Mouse (Mus musculus) liver, embryonic 16.5 days (tissue): ENCODE data around the gene Abtb2. TPM values are rescaled to one million over a fixed set of nuclear protein-coding genes. Genes with fewer than 3 reads are reported as not detected.

Source experiments
- ATAC-seq: fragments of 200-750 bp; cut with Nextera tagmentation; 2 replicates; pipeline ENCODE4 v1.8.0; 2017; ENCODE audit warnings: low read depth, mild to moderate bottlenecking, moderate number of reproducible peaks, moderate library complexity
- H3K27ac ChIP-seq: fragments of 300-500 bp; sonication (generic); 2 replicates; pipeline ENCODE4 v1.5.1; 2014; ENCODE audit warnings: mild to moderate bottlenecking, low read length
- H3K27me3 ChIP-seq: fragments of 300-500 bp; sonication (generic); 2 replicates; pipeline ENCODE4 v1.6.1; 2014; ENCODE audit warnings: low read depth, low read length, mixed read lengths; ENCODE audit not compliant: control insufficient read depth, insufficient read depth
- H3K36me3 ChIP-seq: fragments of 300-500 bp; sonication (generic); 2 replicates; pipeline ENCODE4 v1.6.1; 2014; ENCODE audit warnings: mild to moderate bottlenecking; ENCODE audit not compliant: control insufficient read depth, insufficient read depth
- H3K4me1 ChIP-seq: fragments of 300-500 bp; sonication (generic); 2 replicates; pipeline ENCODE4 v1.6.1; 2014; ENCODE audit warnings: low read depth, low read length, mixed read lengths; ENCODE audit not compliant: control insufficient read depth
- H3K4me2 ChIP-seq: fragments of 300-500 bp; sonication (generic); 2 replicates; pipeline ENCODE4 v1.6.1; 2014; ENCODE audit warnings: low read depth, low read length, mixed read lengths
- H3K4me3 ChIP-seq: fragments of 300-500 bp; sonication (generic); 2 replicates; pipeline ENCODE4 v1.5.1; 2014; ENCODE audit warnings: low read depth, mild to moderate bottlenecking, low read length
- H3K9ac ChIP-seq: fragments of 300-500 bp; sonication (generic); 2 replicates; pipeline ENCODE4 v1.6.1; 2014; ENCODE audit warnings: low read depth, low read length
- H3K9me3 ChIP-seq: fragments of 300-500 bp; sonication (generic); replicated peaks from 2 replicates; pipeline ENCODE4 v1.6.1; 2016; ENCODE audit warnings: low read length; ENCODE audit not compliant: control insufficient read depth
- WGBS: fragments of 180-500 bp; shearing (Covaris S2); extraction: QIAGEN DNeasy Blood & Tissue Kit; methylation state at CpG from one replicate; pipeline ENCODE4 v1.1.7; 2014; ENCODE audit not compliant: insufficient replicate concordance; 5-methylcytosine and 5-hydroxymethylcytosine counted together
- polyA plus RNA-seq: library from polyadenylated mRNA; unstranded; fragments of >200 nt; fragmentation: Nextera tagmentation; extraction: Ambion mirVana; gene quantifications from 2 replicates; pipeline ENCODE4 v1.2.1, GENCODE M21; 2015

Gene Abtb2
- polyA plus RNA-seq, 1 experiment from 2014 or later, result 3.3 TPM

GRCm38 (mm10) chr2:103603869-103604268 lies 37.8 kb downstream of the Abtb2 start:
- Histone ChIP-seq H3K27ac (no peak overlapping the region), H3K36me3 (no peaks in the 10 kb centered on the region), H3K27me3 (no peaks in the 10 kb centered on the region), H3K4me2 (no peak overlapping the region), H3K4me1 (peaks cover 28% of the 10 kb centered on the region), H3K9ac (no peak overlapping the region), H3K4me3 (no peak overlapping the region), H3K9me3 (no peaks in the 10 kb centered on the region)
- peak; percentile 44 for ATAC-seq
- WGBS, result 19% methylated on average over 1 of the region's 1 CpGs

- Histone ChIP-seq H3K9ac (no peak overlapping the region), H3K27me3 (no peaks in the 10 kb centered on the region), H3K4me3 (no peak overlapping the region), H3K4me2 (no peak overlapping the region), H3K36me3 (no peaks in the 10 kb centered on the region), H3K9me3 (no peaks in the 10 kb centered on the region), H3K27ac (no peak overlapping the region), H3K4me1 (peaks cover 15% of the 10 kb centered on the region)
- ATAC-seq, result peak; percentile 42
- WGBS, result 35% methylated on average over 4 of the region's 4 CpGs
Measured at GRCm38 (mm10) chr2:103605805-103606498, 39.8 kb downstream of the Abtb2 start.

- peaks cover 7% of the 10 kb centered on the region for H3K4me1 ChIP-seq
- no peak overlapping the region for H3K9ac ChIP-seq
- WGBS, result 50% methylated on average over 10 of the region's 10 CpGs
- no peak overlapping the region for H3K4me3 ChIP-seq
- H3K27me3 ChIP-seq, result no peaks in the 10 kb centered on the region
- H3K36me3 ChIP-seq, result no peaks in the 10 kb centered on the region
- no peak for ATAC-seq
- no peaks in the 10 kb centered on the region for H3K9me3 ChIP-seq
- no peak overlapping the region for H3K4me2 ChIP-seq
- no peak overlapping the region for H3K27ac ChIP-seq
Measured at GRCm38 (mm10) chr2:103607926-103608325, 41.8 kb downstream of the Abtb2 start.

GRCm38 (mm10) chr2:103608947-103609346 lies 42.8 kb downstream of the Abtb2 start:
- Histone ChIP-seq H3K27ac (no peak overlapping the region), H3K4me1 (peaks cover 4% of the 10 kb centered on the region), H3K9me3 (no peaks in the 10 kb centered on the region), H3K4me2 (no peak overlapping the region), H3K27me3 (no peaks in the 10 kb centered on the region), H3K4me3 (no peak overlapping the region), H3K9ac (no peak overlapping the region), H3K36me3 (no peaks in the 10 kb centered on the region)
- ATAC-seq, result no peak
- 64% methylated on average over 1 of the region's 1 CpGs for WGBS

- no peaks in the 10 kb centered on the region for H3K27me3 ChIP-seq
- no peaks in the 10 kb centered on the region for H3K9me3 ChIP-seq
- H3K36me3 ChIP-seq, result no peaks in the 10 kb centered on the region
- H3K4me2 ChIP-seq, result no peak overlapping the region
- 55% methylated on average over 3 of the region's 3 CpGs for WGBS
- no peak overlapping the region for H3K9ac ChIP-seq
- H3K4me3 ChIP-seq, result no peak overlapping the region
- H3K4me1 ChIP-seq, result no peaks in the 10 kb centered on the region
- no peak overlapping the region for H3K27ac ChIP-seq
- ATAC-seq, result no peak
Measured at GRCm38 (mm10) chr2:103609499-103609898, 43.4 kb downstream of the Abtb2 start.

GRCm38 (mm10) chr2:103610831-103611535 lies 44.9 kb downstream of the Abtb2 start:
- H3K9ac ChIP-seq, result no peak overlapping the region
- no peaks in the 10 kb centered on the region for H3K27me3 ChIP-seq
- WGBS, result 69% methylated on average over 8 of the region's 8 CpGs
- no peak overlapping the region for H3K27ac ChIP-seq
- no peak overlapping the region for H3K4me3 ChIP-seq
- H3K4me1 ChIP-seq, result no peaks in the 10 kb centered on the region
- no peaks in the 10 kb centered on the region for H3K36me3 ChIP-seq
- no peak for ATAC-seq
- no peak overlapping the region for H3K4me2 ChIP-seq
- H3K9me3 ChIP-seq, result no peaks in the 10 kb centered on the region

GRCm38 (mm10) chr2:103613865-103614264 lies 47.8 kb downstream of the Abtb2 start:
- no peak overlapping the region for H3K9ac ChIP-seq
- 65% methylated on average over 3 of the region's 3 CpGs for WGBS

GRCm38 (mm10) chr2:103615028-103615427 lies 48.9 kb downstream of the Abtb2 start:
- Histone ChIP-seq H3K4me3 (no peak overlapping the region), H3K4me2 (no peak overlapping the region), H3K9ac (no peak overlapping the region), H3K27me3 (no peaks in the 10 kb centered on the region), H3K9me3 (no peaks in the 10 kb centered on the region), H3K4me1 (no peaks in the 10 kb centered on the region), H3K36me3 (no peaks in the 10 kb centered on the region), H3K27ac (no peak overlapping the region)
- ATAC-seq, result no peak
- WGBS, result 55% methylated on average over 5 of the region's 5 CpGs

More at GRCm38 (mm10) chr2:103613865-103614264, 47.8 kb downstream of the Abtb2 start:
- no peak for ATAC-seq
- no peak overlapping the region for H3K4me2 ChIP-seq
- no peak overlapping the region for H3K4me3 ChIP-seq
- H3K27ac ChIP-seq, result no peak overlapping the region
- no peaks in the 10 kb centered on the region for H3K9me3 ChIP-seq
- H3K36me3 ChIP-seq, result no peaks in the 10 kb centered on the region
- H3K27me3 ChIP-seq, result no peaks in the 10 kb centered on the region
- H3K4me1 ChIP-seq, result no peaks in the 10 kb centered on the region

GRCm38 (mm10) chr2:103618407-103618806 lies 52.3 kb downstream of the Abtb2 start:
- no peaks in the 10 kb centered on the region for H3K27me3 ChIP-seq
- no peak for ATAC-seq
- no peak overlapping the region for H3K4me3 ChIP-seq
- H3K9me3 ChIP-seq, result no peaks in the 10 kb centered on the region
- H3K4me1 ChIP-seq, result no peaks in the 10 kb centered on the region
- no peak overlapping the region for H3K27ac ChIP-seq
- no peak overlapping the region for H3K9ac ChIP-seq
- no peak overlapping the region for H3K4me2 ChIP-seq
- no peaks in the 10 kb centered on the region for H3K36me3 ChIP-seq
